Mouse (Mus musculus) lung, postnatal 0 days (tissue): ENCODE results near the gene Gm4778.

Experiments
- CTCF ChIP-seq: IDR thresholded peaks from 2 replicates; pipeline ENCODE4 v1.5.1; 2016; ENCODE audit warnings: antibody characterized with exemption, mild to moderate bottlenecking
- EP300 ChIP-seq: IDR thresholded peaks from 2 replicates; pipeline ENCODE4 v1.6.1; 2016; ENCODE audit warnings: antibody characterized with exemption, mild to moderate bottlenecking, control low read depth

DNA sequence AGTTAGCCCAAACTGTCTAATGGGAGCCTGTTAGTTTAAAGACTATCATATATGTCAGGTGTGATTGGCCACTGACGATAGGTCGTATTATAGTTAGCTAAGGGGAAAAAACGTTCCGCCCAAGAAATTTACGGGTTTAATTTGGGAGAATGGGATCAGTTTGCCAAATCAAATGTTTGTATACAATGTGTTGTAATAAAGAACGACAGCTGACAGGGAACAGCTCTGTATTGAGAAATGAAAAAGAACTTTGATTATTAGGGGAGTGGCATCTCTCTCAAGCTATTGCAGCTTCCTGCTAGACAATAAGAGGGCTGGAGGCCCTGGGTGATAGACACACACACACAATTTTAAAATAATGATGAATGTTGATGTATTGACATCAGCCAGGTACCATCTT, 47.1 kb downstream of the Gm4778 start:
- TF ChIP-seq EP300 (no peak), CTCF (no peak)
